Mouse (Mus musculus) heart, adult 11 months (tissue): Measurements from ENCODE around the gene Git2.

ENCODE experiments used
- DNase-seq: peaks from one replicate; pipeline ENCODE4 v3.0.0; 2022

Gene Git2

GRCm38 (mm10) chr5:114719003-114719927 lies 56.1 kb downstream of the Git2 start:
- DNase-seq: no peak

DNA sequence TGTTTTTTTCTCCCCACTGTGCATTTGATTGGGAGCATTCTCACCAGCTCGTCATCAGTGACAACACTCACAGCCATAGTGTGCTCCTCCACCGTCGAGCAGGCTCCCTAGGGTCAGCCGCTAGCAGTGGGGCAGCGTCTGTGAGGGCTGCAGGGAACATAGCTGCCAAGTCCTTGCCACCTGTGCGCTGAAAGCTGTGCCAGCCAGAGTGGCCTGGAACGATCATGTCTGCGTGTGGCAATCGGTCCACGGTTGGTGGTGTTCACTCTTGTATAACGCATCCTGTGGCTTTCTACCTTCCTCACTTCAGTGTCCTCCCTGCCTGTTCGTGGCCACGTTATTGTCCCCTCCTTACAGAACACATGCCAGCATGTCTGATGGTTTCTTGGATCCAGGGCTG lies 56.8 kb downstream of the Git2 start:
- DNase-seq: no peak

DNA sequence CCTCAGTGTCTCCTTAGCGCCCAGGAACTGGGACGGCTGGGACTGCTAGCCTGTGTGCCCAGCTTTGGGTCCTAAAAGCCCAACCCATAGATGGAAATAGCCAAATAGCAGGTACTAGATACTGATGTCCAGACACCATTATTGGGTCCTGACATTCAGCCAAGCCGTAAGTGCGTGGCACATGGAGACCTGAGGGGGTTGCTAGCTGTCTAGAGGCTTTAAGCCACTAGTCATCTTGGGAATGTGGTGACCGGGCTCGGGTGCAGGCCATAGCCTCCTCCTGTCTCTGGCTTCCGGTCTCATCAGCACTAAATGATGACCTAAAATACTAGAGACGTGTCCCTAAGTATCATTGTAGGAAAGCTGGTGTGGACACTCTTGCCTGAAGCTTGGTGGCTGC lies 57.4 kb downstream of the Git2 start:
- no peak for DNase-seq

GRCm38 (mm10) chr5:114717292-114717691 lies 58.0 kb downstream of the Git2 start:
- no peak for DNase-seq

- no peak for DNase-seq
Observed at GRCm38 (mm10) chr5:114714551-114714950, 60.8 kb downstream of the Git2 start.

- no peak for DNase-seq
Observed at GRCm38 (mm10) chr5:114709357-114709756, 66.0 kb downstream of the Git2 start.

DNA sequence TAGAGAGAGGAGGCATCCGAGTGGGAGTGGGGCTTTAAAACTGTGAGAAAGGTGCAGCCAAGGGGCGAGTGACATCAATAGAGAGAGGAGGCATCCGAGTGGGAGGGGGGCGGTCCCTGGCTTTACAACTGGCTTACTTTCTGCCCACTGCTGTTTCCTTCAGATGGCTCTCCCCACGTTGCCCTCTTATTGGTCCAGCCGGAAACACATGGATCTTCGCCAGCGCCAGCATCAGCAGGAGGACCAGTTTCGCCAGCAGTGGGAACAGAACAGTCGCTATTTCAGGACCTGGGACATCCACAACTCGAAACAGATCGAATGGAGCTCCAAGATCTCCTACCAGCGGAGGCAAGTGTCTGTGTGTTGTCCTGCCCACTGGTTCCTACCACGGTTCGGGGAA lies 66.8 kb downstream of the Git2 start:
- DNase-seq: no peak

DNA sequence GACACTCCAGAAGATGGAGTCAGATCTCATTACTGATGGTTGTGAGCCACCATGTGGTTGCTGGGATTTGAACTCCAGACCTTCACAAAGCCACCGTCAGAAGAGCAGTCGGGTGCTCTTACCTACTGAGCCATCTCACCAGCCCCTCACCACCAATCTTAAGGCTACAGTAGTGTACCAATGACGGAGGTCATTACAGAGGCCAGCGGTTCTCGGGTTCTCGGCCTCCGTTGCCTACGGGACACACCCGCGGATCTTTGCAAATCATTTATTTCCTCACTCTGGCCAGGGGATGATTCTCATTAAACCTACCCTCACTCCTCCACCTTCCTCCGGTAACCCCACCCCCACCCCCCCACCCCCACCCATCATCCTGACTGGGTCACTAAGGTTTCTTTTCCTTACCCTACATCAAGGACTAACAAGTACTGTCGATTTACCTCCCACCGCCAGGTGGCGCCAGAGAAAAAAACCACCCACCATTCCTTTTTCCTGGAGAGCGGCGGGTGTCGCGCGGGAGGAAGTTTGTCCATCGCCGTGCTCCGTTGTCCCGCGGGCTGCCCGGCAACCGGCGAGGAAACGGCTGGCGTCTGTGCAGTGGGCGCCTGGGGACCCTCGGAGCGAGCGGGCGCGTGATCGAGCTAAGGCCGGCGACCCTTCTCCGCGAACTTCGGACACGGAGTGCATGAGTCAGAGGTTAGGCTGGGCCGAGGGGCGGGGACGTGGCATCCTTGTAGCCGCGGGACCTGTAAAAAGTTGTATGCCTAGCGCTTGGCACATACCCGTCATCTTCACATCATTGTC lies 67.8 kb downstream of the Git2 start, which contains the start of gene Tchp:
TSS of gene Tchp (plus strand) at position 496 of the 804 bp plus-strand sequence.
- DNase-seq: peak; percentile 99

GRCm38 (mm10) chr5:114702403-114703392 lies 72.6 kb downstream of the Git2 start:
- DNase-seq: peak; percentile 94

GRCm38 (mm10) chr5:114699015-114699414 lies 76.3 kb downstream of the Git2 start:
- peak; percentile 98 for DNase-seq

GRCm38 (mm10) chr5:114698044-114698746 lies 77.1 kb downstream of the Git2 start:
- peak; percentile 93 for DNase-seq

DNA sequence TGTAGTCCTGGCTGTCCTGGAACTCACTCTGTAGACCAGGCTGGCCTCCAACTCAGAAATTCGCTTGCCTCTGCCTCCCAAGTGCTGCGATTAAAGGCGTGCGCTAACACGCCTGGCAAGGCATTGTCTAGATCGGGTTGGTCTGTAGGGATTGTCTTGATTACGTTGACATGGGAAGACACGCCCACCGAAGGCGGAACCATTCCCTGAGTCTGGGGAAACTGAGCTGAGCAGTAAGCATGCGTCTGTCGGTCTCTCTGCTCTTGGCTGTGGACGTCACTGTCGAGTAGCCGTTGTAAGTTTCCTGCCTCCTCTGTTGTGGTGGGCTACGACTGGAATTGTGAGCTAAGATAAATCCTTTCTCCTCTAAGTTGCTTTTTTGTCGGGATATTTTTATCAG lies 78.4 kb downstream of the Git2 start:
- no peak for DNase-seq

- DNase-seq: no peak
Observed at GRCm38 (mm10) chr5:114695775-114696174, 79.5 kb downstream of the Git2 start.

DNA sequence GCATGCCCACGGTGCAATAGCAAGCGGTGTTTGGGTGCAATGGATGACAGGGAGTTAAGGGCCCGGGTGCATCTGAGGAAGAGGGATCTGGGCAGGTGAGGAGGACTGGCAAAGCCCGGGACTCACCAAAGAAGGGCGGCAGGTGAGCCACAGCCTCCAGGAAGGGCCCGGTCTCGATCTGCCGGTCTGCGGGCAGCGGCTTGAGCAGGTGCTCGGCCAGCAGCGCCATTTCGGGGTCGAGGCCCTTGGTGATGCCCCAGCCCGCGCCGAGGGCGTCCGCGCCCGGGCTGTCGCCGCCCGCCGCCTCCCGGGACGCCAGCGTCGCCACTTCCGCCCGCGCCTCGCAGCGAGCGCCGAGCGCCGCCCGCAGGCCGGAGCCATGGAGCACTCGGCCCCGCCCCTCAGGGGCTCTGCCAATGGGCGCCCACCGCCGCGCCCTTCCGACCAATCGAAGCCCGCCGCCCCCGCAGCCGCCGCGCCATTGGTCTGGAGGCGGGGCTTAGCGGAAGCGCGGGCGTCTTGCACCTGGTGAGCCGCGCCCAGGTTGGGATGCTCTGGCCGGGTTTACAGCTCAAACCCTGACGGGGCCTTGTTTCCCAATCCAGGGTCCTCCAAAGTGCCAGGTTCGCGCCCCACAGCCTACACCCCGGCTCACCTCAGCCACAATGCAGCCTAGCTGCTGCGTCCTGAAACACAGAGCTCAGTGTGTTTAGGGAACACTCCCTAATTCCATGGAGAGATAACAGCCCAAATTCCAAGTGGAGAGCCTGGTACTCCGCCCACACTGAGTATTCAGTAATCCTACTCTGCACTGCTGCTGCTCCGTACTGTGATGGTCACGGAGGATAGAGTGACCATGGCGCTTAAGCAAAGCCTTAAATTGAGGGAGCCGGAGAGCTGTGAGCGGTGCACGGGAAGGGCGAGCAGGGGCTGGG lies 84.4 kb downstream of the Git2 start, which contains the start of gene Gltp:
TSS of gene Gltp (minus strand) at position 352 of the 935 bp plus-strand sequence.
- DNase-seq: peak; percentile 99

DNA sequence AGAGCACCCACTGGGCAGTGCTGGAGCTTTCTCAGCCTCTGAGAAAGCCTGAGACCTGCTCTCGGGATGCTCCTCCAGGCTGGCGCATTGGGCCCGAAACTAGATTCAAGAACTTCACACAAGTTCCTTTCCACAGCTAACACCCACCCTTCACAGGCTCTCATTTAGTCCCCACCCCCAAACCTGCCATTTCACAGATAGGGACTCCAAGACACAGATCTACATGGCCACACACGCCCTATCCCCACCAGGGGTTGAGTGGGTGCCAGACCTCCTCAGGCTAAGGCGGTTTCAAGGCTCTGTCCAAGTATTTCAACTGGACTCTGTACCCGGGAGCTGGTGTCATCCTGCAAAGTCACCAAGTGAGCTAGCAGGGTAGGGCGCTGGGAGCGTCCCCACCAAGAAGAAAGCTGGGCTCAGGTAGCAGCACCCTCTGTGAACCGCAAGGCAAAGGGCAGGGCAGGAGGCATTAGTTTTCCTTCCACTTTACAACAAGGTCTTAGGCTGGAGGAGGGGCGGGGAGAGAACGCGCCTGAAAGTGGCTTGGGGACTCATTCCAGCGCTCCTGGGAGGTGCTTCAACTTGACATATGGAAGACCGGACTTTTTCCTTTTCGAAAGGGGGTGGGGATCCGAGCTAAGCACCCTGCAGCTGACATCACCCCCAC lies 85.5 kb downstream of the Git2 start:
- DNase-seq: peak; percentile 94

DNA sequence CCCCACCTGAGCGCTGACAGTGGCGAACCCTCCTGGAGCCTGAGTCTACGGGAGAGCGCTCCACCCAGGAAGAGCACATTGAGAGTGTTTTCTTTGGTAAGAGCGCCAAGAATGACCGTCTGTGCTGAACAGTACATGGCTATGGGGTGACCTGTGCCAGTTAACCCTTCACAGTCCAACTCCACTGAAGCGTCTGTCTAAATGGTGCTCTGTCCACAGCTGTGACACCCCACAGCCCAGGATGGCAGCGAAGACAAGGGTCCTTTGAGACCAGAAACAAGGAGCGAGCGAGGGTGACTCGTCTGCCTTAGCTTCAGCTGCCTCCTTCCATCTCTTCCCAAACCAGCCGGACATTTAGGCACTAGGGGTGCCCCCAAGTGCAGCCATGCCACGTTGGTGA lies 86.6 kb downstream of the Git2 start:
- peak; percentile 85 for DNase-seq

- no peak for DNase-seq
Observed at GRCm38 (mm10) chr5:114687901-114688300, 87.4 kb downstream of the Git2 start.

- peak; percentile 92 for DNase-seq
Observed at GRCm38 (mm10) chr5:114686726-114687210, 88.5 kb downstream of the Git2 start.

GRCm38 (mm10) chr5:114685986-114686385 lies 89.3 kb downstream of the Git2 start:
- no peak for DNase-seq

GRCm38 (mm10) chr5:114681717-114682116 lies 93.6 kb downstream of the Git2 start:
- peak; percentile 94 for DNase-seq
